9 mouse cellular contexts compared by ENCODE assay signal in genomic region chr11:97072533-97072932, GRCm38 (mm10). TPM values are rescaled to one million over a fixed set of nuclear protein-coding genes. Genes with fewer than 3 reads are reported as not detected.
DNase-seq lines count a peak whose midpoint lies in the region; ATAC-seq and TF ChIP-seq lines count a peak whose summit lies in the region.
"Had no signal": no experiment of that assay in that cellular context is flagged by ENCODE, and none has a peak within 500 bp of the region (broad histone marks: within the 10 kb centered on the region; RNA-seq: fewer than 3 reads in every experiment).

No protein-coding gene starts in this region.

- no peaks in the 10 kb centered on the region for H3K9me3 ChIP-seq in hindbrain, postnatal 0 days (ENCODE audit: low read length)
- H3K9me3 ChIP-seq: limb, embryonic 12.5 days had no signal

- peak; percentile 69 for TF ChIP-seq CTCF in gastrocnemius, adult 2 months (IDR thresholded peaks at IDR 0.05)
- peak; percentile 94 for TF ChIP-seq CTCF in hindbrain, postnatal 0 days (IDR thresholded peaks at IDR 0.05; ENCODE audit: low read depth)
- peak; percentile 45 for TF ChIP-seq CTCF in lung, adult 2 months (IDR thresholded peaks at IDR 0.05; ENCODE audit: insufficient read depth, low read length)

- ATAC-seq in CD4-positive, CD25-positive, alpha-beta regulatory T cell, adult 4 months: peak; percentile 26
- ATAC-seq in hindbrain, postnatal 0 days: peak; percentile 63

- H3K36me3 ChIP-seq in hindbrain, postnatal 0 days (ENCODE audit: insufficient read depth, low read length): 0 out of 2 replicates have a peak, but pooled peaks cover 4% of the 10 kb centered on the region

- 30% methylated on average over 3 of the region's 3 CpGs for WGBS in hindbrain, postnatal 0 days
- WGBS in lung, adult 2 months: 25% methylated on average over 3 of the region's 3 CpGs

- no peak for TF ChIP-seq POLR2A in lung, adult 2 months (IDR thresholded peaks at IDR 0.05; ENCODE audit: borderline replicate concordance, extremely low read depth, low read depth, low read length)

- H3K9ac ChIP-seq in hindbrain, postnatal 0 days (replicated peaks; ENCODE audit: low read length): no peak overlapping the region
- H3K9ac ChIP-seq: limb, embryonic 12.5 days had no signal

- H3K27me3 ChIP-seq in hindbrain, postnatal 0 days (ENCODE audit: insufficient read depth, low read length): no peaks in the 10 kb centered on the region
- H3K27me3 ChIP-seq: limb, embryonic 12.5 days had no signal

- no peaks in the 10 kb centered on the region for H3K4me1 ChIP-seq in hindbrain, postnatal 0 days (ENCODE audit: insufficient read depth, low read length)
- H3K4me1 ChIP-seq in lung, adult 2 months (ENCODE audit: control insufficient read depth, insufficient read depth, low read length): no peaks in the 10 kb centered on the region
- H3K4me1 ChIP-seq: limb, embryonic 12.5 days had no signal

- H3K27ac ChIP-seq in gastrocnemius, adult 2 months: no peak overlapping the region
- no peak overlapping the region for H3K27ac ChIP-seq in hindbrain, postnatal 0 days
- H3K27ac ChIP-seq: limb, embryonic 12.5 days had no signal

- H3K4me2 ChIP-seq in hindbrain, postnatal 0 days (ENCODE audit: low read depth, low read length): no peak overlapping the region
- H3K4me2 ChIP-seq: limb, embryonic 12.5 days had no signal

- intact Hi-C loops in gastrocnemius, adult 2 months (cut with DNase I): no loop called here

- H3K4me3 ChIP-seq in gastrocnemius, adult 2 months: no peak overlapping the region
- no peak overlapping the region for H3K4me3 ChIP-seq in hindbrain, postnatal 0 days (ENCODE audit: low read length)
- H3K4me3 ChIP-seq in lung, adult 2 months (replicated peaks; ENCODE audit: extremely low read depth, low read depth, low read length): no peak overlapping the region
- H3K4me3 ChIP-seq: limb, embryonic 12.5 days had no signal

- no peak for DNase-seq in gastrocnemius, adult 2 months
- no peak for DNase-seq in gastrocnemius, postnatal 4 days (ENCODE audit: low spot score in 2 of 2)
- DNase-seq in cerebellum, postnatal 25 days: peak; percentile 55 to 68
- peak; percentile 89 for DNase-seq in hindbrain, postnatal 0 days (ENCODE audit: low spot score)
- no peak for DNase-seq in lung, adult 2 months
- DNase-seq in retina, embryonic 14.5 days (ENCODE audit: low spot score): peak; percentile 85
- DNase-seq in spleen, postnatal 14 days (ENCODE audit: low spot score in 2 of 2): no peak

RNA-seq across cellular contexts. Expression of gene Osbpl7, which starts 22.1 kb away (rescaled TPM):
- total RNA-seq in gastrocnemius, adult 2 months (2021): 1 to 10 TPM; 2.2 to 4.3 TPM
- 1 to 10 TPM; 5.7 to 6.8 TPM for total RNA-seq in gastrocnemius, postnatal 4 days (2021)
- polyA plus RNA-seq in CD4-positive, CD25-positive, alpha-beta regulatory T cell, adult 4 months (2017; shearing (Covaris generic)): 10 to 100 TPM; 24.9 to 46.4 TPM
- total RNA-seq in hindbrain, postnatal 0 days (2014; rRNA removed): 11.5 and 14.6 TPM in 2 replicates
- polyA plus RNA-seq in hindbrain, postnatal 0 days (2015; fragmentation: Nextera tagmentation; extraction: Ambion mirVana): 12.5 and 13.2 TPM in 2 replicates
- 15.7 and 18.1 TPM in 2 replicates for polyA plus RNA-seq in lung, adult 2 months (2012; rRNA removed)

RNA-seq across cellular contexts. Expression of gene Mrpl10, which starts 31.2 kb away (rescaled TPM):
- total RNA-seq in gastrocnemius, adult 2 months (2021): 10 to 100 TPM; 36.9 to 50.7 TPM
- 10 to 100 TPM; 56.4 to 59.2 TPM for total RNA-seq in gastrocnemius, postnatal 4 days (2021)
- polyA plus RNA-seq in CD4-positive, CD25-positive, alpha-beta regulatory T cell, adult 4 months (2017; shearing (Covaris generic)): 10 to 100 TPM; 60.9 to 82.9 TPM
- total RNA-seq in hindbrain, postnatal 0 days (2014; rRNA removed): 64.6 and 69.3 TPM in 2 replicates
- polyA plus RNA-seq in hindbrain, postnatal 0 days (2015; fragmentation: Nextera tagmentation; extraction: Ambion mirVana): 64.9 and 66.6 TPM in 2 replicates
- polyA plus RNA-seq in lung, adult 2 months (2012; rRNA removed): 64.8 and 80.5 TPM in 2 replicates

RNA-seq across cellular contexts. Expression of gene Lrrc46, which starts 31.3 kb away (rescaled TPM):
- total RNA-seq in gastrocnemius, adult 2 months (2021): not detected
- total RNA-seq in gastrocnemius, postnatal 4 days (2021): under 1 TPM in 1 of 2 experiments, not detected in 1; 0.47 TPM
- polyA plus RNA-seq in CD4-positive, CD25-positive, alpha-beta regulatory T cell, adult 4 months (2017; shearing (Covaris generic)): not detected
- total RNA-seq in hindbrain, postnatal 0 days (2014; rRNA removed): 0.36 and 3.5 TPM in 2 replicates
- polyA plus RNA-seq in hindbrain, postnatal 0 days (2015; fragmentation: Nextera tagmentation; extraction: Ambion mirVana): 3.5 and 4.1 TPM in 2 replicates
- polyA plus RNA-seq in lung, adult 2 months (2012; rRNA removed): 3.7 and 4.3 TPM in 2 replicates

RNA-seq across cellular contexts. Expression of gene Tbx21, which starts 42.6 kb away (rescaled TPM):
- total RNA-seq in gastrocnemius, adult 2 months (2021): under 1 TPM; 0.17 to 0.48 TPM
- total RNA-seq in gastrocnemius, postnatal 4 days (2021): 1 to 10 TPM in 1 of 2 experiments, under 1 TPM in 1; 0.98 to 1.4 TPM
- 1 to 10 TPM; 2.2 TPM for polyA plus RNA-seq in CD4-positive, CD25-positive, alpha-beta regulatory T cell, adult 4 months (2017; shearing (Covaris generic))
- total RNA-seq in hindbrain, postnatal 0 days (2014; rRNA removed): 0.89 TPM in 1 of 2 replicates, not detected in the other
- polyA plus RNA-seq in hindbrain, postnatal 0 days (2015; fragmentation: Nextera tagmentation; extraction: Ambion mirVana): 0.11 and 0.16 TPM in 2 replicates
- 1.9 and 3.0 TPM in 2 replicates for polyA plus RNA-seq in lung, adult 2 months (2012; rRNA removed)
- polyA plus RNA-seq: limb, embryonic 12.5 days had no signal

RNA-seq across cellular contexts. Expression of gene Scrn2, which starts 42.8 kb away (rescaled TPM):
- total RNA-seq in gastrocnemius, adult 2 months (2021): 10 to 100 TPM; 10.4 to 11.4 TPM
- total RNA-seq in gastrocnemius, postnatal 4 days (2021): 10 to 100 TPM; 12.2 to 15.8 TPM
- polyA plus RNA-seq in CD4-positive, CD25-positive, alpha-beta regulatory T cell, adult 4 months (2017; shearing (Covaris generic)): 10 to 100 TPM in 1 of 2 experiments, 1 to 10 TPM in 1; 7.3 to 14.8 TPM
- 10.5 and 24.0 TPM in 2 replicates for total RNA-seq in hindbrain, postnatal 0 days (2014; rRNA removed)
- 12.4 and 13.8 TPM in 2 replicates for polyA plus RNA-seq in hindbrain, postnatal 0 days (2015; fragmentation: Nextera tagmentation; extraction: Ambion mirVana)
- 16.2 and 20.2 TPM in 2 replicates for polyA plus RNA-seq in lung, adult 2 months (2012; rRNA removed)

Comparison
In these comparisons a context has a peak if more than half of its experiments do, and no peak if none do; other contexts are left out.
1. DNase-seq: peak in cerebellum, postnatal 25 days (2 of 2), hindbrain, postnatal 0 days (single experiment) and retina, embryonic 14.5 days (single experiment); none in gastrocnemius, adult 2 months (single experiment), gastrocnemius, postnatal 4 days (0 of 2), lung, adult 2 months (single experiment) and spleen, postnatal 14 days (0 of 2).
2. Peak in every context shown above with its lines, with median percentiles within 50 percentile points of each other: CTCF ChIP-seq.